Mouse (Mus musculus): ENCODE results near the gene Cryl1. TPM values are rescaled to one million over a fixed set of nuclear protein-coding genes. Genes with fewer than 3 reads are reported as not detected.

The Cryl1 gene
- total and polyA plus RNA-seq, 3 experiments: 17.8 to 22.0 TPM; not detected in 1

- Histone ChIP-seq H3K9me3 (replicated peaks; ENCODE audit: insufficient read depth, low read length) (no peaks in the 10 kb centered on the region), H3K79me2 (ENCODE audit: control insufficient read depth, insufficient read depth, low read length, poor library complexity) (no peaks in the 10 kb centered on the region), H3K36me3 (ENCODE audit: control insufficient read depth in 1 of 2, insufficient read depth in 2 of 2, low read length in 2 of 2) (peaks cover 0 to 7% of the 10 kb centered on the region in 2 experiments; a peak in 3 of 4 replicates), H3K27me3 (ENCODE audit: control insufficient read depth in 1 of 2, insufficient read depth in 2 of 2, low read length in 2 of 2) (no peaks in the 10 kb centered on the region), H3K9ac (ENCODE audit: control insufficient read depth, low read depth, low read length, poor library complexity, severe bottlenecking) (no peak overlapping the region), H3K4me1 (ENCODE audit: control insufficient read depth in 1 of 2, insufficient read depth in 2 of 2, low read length in 2 of 2) (peaks cover 0 to 9% of the 10 kb centered on the region in 2 experiments; a peak in 2 of 4 replicates), H3K4me3 (ENCODE audit: control insufficient read depth in 1 of 2, insufficient read depth in 1 of 2, low read depth in 2 of 2, low read length in 2 of 2) (no peak overlapping the region), H3K27ac (ENCODE audit: control insufficient read depth, low read depth, low read length) (no peak overlapping the region)
- TF ChIP-seq SIN3A (IDR thresholded peaks at IDR 0.05; ENCODE audit: low read length): no peak
- no peak for DNase-seq (ENCODE audit: low read depth, low spot score)
Observed at GRCm38 (mm10) chr14:57376956-57377355, 21.4 kb downstream of the Cryl1 start.

DNA sequence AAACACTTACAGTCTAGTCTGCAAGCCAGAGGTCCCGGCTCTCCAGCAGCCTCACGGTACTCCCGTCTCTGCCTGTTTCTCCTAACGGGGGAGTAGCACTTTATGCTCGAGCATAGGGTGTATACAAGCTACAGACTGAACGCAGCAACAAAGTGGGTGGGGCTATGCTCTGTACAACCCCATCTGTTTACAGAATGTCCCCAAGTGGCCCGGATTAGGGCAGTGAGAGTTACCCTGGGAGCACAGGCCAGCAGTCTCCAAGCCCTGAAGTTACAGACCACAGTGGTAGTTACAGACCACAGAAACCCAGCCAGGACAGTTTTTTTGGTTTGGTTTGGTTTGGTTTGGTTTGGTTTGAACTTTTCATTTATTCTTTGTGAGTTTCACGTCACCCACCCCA is 22.3 kb downstream of the Cryl1 start:
- H3K9ac ChIP-seq (ENCODE audit: control insufficient read depth, low read depth, low read length, poor library complexity, severe bottlenecking): no peak overlapping the region
- no peak for TF ChIP-seq SIN3A (IDR thresholded peaks at IDR 0.05; ENCODE audit: low read length)
- no peaks in the 10 kb centered on the region for H3K27me3 ChIP-seq (ENCODE audit: control insufficient read depth in 1 of 2, insufficient read depth in 2 of 2, low read length in 2 of 2)
- H3K36me3 ChIP-seq (ENCODE audit: control insufficient read depth in 1 of 2, insufficient read depth in 2 of 2, low read length in 2 of 2): peaks cover 0 to 7% of the 10 kb centered on the region in 2 experiments; a peak in 3 of 4 replicates
- no peak overlapping the region for H3K27ac ChIP-seq (ENCODE audit: control insufficient read depth, low read depth, low read length)
- peaks cover 0 to 9% of the 10 kb centered on the region in 2 experiments; a peak in 2 of 4 replicates for H3K4me1 ChIP-seq (ENCODE audit: control insufficient read depth in 1 of 2, insufficient read depth in 2 of 2, low read length in 2 of 2)
- DNase-seq (ENCODE audit: low read depth, low spot score): no peak
- H3K9me3 ChIP-seq (replicated peaks; ENCODE audit: insufficient read depth, low read length): no peaks in the 10 kb centered on the region
- H3K4me3 ChIP-seq (ENCODE audit: control insufficient read depth in 1 of 2, insufficient read depth in 1 of 2, low read depth in 2 of 2, low read length in 2 of 2): no peak overlapping the region
- no peaks in the 10 kb centered on the region for H3K79me2 ChIP-seq (ENCODE audit: control insufficient read depth, insufficient read depth, low read length, poor library complexity)

GRCm38 (mm10) chr14:57375205-57375604 is 23.1 kb downstream of the Cryl1 start:
- H3K36me3 ChIP-seq (ENCODE audit: control insufficient read depth in 1 of 2, insufficient read depth in 2 of 2, low read length in 2 of 2): peaks cover 0 to 7% of the 10 kb centered on the region in 2 experiments; a peak in 3 of 4 replicates
- H3K4me3 ChIP-seq (ENCODE audit: control insufficient read depth in 1 of 2, insufficient read depth in 1 of 2, low read depth in 2 of 2, low read length in 2 of 2): no peak overlapping the region
- H3K9me3 ChIP-seq (replicated peaks; ENCODE audit: insufficient read depth, low read length): no peaks in the 10 kb centered on the region
- H3K27ac ChIP-seq (ENCODE audit: control insufficient read depth, low read depth, low read length): no peak overlapping the region
- peaks cover 0 to 9% of the 10 kb centered on the region in 2 experiments; a peak in 2 of 4 replicates for H3K4me1 ChIP-seq (ENCODE audit: control insufficient read depth in 1 of 2, insufficient read depth in 2 of 2, low read length in 2 of 2)
- no peak for DNase-seq (ENCODE audit: low read depth, low spot score)
- no peaks in the 10 kb centered on the region for H3K27me3 ChIP-seq (ENCODE audit: control insufficient read depth in 1 of 2, insufficient read depth in 2 of 2, low read length in 2 of 2)
- TF ChIP-seq NRF1 (IDR thresholded peaks at IDR 0.05; ENCODE audit: insufficient read depth, low read depth, low read length, poor library complexity, severe bottlenecking) (no peak), TBP (IDR thresholded peaks at IDR 0.05; ENCODE audit: low read depth, low read length) (no peak), JUND (IDR thresholded peaks at IDR 0.05; ENCODE audit: low read depth, low read length) (no peak), MAFK (IDR thresholded peaks at IDR 0.05; ENCODE audit: borderline replicate concordance, low read depth, low read length) (no peak), MYC (IDR thresholded peaks at IDR 0.05; ENCODE audit: low read depth, low read length) (no peak), POLR2A (IDR thresholded peaks at IDR 0.05; ENCODE audit: control insufficient read depth in 1 of 2, insufficient read depth in 1 of 2, low read depth in 1 of 2, low read length in 2 of 2, poor library complexity in 1 of 2) (no peak), MAZ (IDR thresholded peaks at IDR 0.05; ENCODE audit: low read depth, low read length) (no peak), GATA1 (IDR thresholded peaks at IDR 0.05; ENCODE audit: low read depth, low read length) (no peak), RCOR1 (IDR thresholded peaks at IDR 0.05; ENCODE audit: low read depth, low read length) (no peak), BHLHE40 (IDR thresholded peaks at IDR 0.05; ENCODE audit: borderline replicate concordance, low read depth, low read length) (no peak), POLR2AphosphoS5 (IDR thresholded peaks at IDR 0.05; ENCODE audit: borderline replicate concordance, low read depth, low read length) (no peak), ZNF384 (IDR thresholded peaks at IDR 0.05; ENCODE audit: low read depth, low read length) (no peak), POLR2AphosphoS2 (IDR thresholded peaks at IDR 0.05; ENCODE audit: low read length) (no peak), SMC3 (IDR thresholded peaks at IDR 0.05; ENCODE audit: low read depth, low read length) (no peak), HCFC1 (IDR thresholded peaks at IDR 0.05; ENCODE audit: low read depth, low read length) (no peak)
- H3K9ac ChIP-seq (ENCODE audit: control insufficient read depth, low read depth, low read length, poor library complexity, severe bottlenecking): no peak overlapping the region
- no peaks in the 10 kb centered on the region for H3K79me2 ChIP-seq (ENCODE audit: control insufficient read depth, insufficient read depth, low read length, poor library complexity)

Data from MEL (cell line).